Mouse (Mus musculus): Measurements from ENCODE around the gene Tmem218. TPM values are rescaled to one million over a fixed set of nuclear protein-coding genes. Genes with fewer than 3 reads are reported as not detected.
A peak's percentile ranks its signal among the peaks of the same experiment; 100 is the strongest.

Tmem218 gene
- total RNA-seq, 2 experiments from 2014 or later: 8.7 to 9.7 TPM

DNA sequence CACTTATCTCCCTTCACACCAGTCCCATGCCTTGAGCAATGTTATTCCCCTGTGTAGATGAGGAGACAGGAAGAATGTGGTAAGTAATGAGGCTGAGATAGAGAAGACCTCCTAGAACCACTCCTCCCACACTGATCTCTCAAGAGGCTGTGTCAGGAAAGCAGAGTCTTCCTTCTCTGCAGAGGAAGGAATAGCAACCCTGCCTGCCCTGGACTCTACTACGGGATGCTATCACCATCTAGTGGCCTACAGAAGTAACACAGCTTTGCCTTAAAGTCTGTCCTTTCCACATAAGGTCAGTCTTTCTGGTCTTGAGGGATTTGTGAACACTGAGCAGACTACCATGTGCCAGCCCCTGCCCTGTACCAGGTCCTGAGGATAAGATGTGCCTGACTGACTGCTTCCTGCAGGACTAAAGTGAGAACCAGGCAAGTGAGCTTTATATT, 21.9 kb downstream of the Tmem218 start:
- intact Hi-C loops (cut with DNase I): loop anchor here (5.0 kb wide), 3 partner anchors 53 to 338 kb away; no protein-coding TSS in a partner anchor
- DNase-seq (ENCODE audit: extremely low spot score in 1 of 2, low spot score in 2 of 2): peak; percentile 65 to 72

DNA sequence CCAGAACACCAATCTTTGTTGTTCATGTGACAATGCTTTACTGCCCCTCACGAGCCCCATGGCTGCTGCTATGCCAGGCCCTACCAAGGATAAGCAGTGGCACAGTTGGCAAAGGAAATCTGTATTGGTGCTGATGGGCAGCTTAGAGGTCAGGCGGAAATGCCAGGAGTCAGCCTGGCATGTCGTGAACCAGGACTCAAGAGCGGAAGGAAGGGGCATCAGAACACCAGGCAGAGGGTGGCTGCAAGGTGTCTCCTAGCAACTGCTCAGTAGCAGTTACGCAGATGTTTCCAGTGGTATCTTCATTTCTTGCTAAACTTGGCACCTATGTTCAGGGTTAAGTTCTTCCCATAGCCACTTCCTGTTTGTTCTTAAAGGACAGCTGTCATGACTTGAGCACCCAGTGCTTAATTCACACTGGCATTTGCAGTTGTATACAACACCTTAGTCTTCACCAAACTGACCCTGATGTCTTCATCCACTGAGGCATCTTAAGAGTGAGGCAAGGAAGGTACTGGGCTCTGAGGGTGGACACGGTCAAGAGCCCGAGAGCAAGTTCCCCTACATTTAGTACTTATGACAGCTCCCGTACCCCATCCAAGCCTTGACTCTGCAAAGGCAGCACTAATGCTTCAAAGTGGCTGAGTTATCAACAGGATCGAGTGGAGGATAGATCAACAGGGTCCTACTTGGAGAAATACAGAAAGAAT, 22.6 kb downstream of the Tmem218 start:
- intact Hi-C loops (cut with DNase I): loop anchor here (5.0 kb wide), 3 partner anchors 53 to 338 kb away; no protein-coding TSS in a partner anchor

DNA sequence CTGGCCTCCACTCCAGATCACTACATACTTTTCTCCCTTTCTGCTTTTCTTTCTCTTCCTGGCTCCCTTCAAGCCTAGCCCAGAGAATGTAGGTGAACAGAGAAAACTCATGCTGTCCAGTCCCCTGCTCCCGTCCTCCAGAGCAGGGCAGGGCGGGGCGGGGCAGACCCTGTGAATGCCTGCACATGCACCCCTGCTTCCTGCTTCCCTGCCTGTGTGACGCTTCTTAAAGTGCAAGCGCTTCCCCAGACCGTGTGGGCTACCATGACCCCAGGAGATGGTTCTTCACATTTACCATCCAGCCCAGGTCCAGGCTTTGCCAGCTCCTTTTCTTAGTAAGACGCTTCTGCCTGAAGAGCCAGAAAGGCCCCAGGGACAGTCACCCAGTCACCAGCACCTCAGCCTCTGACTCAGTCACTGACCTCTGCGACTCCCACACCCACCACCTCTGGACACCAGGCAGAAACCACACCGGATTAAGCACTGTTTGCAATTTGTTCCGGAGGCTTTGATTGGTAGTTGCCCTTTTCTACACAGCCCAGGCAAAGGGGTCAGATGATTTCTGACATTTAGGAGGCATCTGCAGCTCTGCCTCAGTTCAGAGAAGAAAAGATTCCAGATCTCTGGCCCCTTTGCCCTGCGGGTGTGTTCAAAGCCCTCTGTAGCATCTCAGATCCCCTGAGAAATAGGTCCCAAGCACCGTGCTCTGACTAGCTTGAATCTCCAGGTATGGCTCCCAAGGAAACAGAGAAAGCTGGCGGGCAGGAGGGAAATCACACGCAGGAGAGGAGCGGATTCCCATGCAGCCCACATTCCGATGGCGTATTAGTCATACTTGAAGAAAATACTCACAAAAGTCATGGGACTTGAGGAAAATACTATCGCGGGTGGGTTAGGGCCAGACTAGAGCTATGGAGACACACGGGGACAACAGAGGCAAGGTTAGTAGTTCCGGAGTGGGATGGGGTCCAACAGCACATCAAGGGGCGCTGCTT, 24.5 kb downstream of the Tmem218 start:
- intact Hi-C loops (cut with DNase I): loop anchor here (5.0 kb wide), 3 partner anchors 55 to 340 kb away; no protein-coding TSS in a partner anchor
- DNase-seq (ENCODE audit: extremely low spot score in 1 of 2, low spot score in 2 of 2): no peak

More for the DNA sequence above, 22.6 kb downstream of the Tmem218 start:
- no peak for DNase-seq (ENCODE audit: extremely low spot score in 1 of 2, low spot score in 2 of 2)

DNA sequence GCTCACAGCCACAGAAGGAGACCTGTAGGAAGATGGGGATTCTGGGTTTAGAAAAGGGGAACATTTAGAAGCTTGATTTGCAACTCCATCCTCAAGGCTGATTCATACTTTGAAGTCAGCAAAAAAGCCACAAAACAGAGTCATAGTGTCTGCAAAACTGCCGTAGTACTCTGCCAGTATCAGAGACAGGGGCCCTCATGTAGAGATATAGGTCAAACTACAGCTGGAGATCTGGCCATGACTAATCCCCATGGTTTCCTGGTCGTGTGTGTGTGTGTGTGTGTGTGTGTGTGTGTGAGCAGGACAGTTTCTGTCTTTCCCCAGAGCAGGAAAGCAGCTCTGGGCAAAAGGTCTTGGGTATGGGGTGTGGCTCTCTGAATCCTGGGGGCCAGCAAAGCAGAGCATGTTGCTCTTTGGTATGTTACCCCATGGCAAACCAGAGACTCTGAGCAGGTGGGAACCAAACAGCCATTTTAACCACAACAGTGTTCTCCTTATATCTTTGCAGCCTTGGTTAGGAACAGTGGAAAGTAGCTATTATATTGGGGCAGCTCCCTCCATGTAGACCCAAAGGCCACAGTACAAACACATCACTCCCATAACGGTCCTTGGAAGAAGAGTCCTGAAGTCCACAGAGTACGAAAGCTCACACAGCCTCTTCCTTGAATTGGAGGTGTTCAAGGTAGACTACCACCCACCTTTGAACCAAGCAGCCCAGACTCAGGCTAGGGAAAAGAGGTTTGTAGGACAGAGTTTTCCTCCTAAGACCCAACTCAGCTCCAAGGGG, 28.1 kb downstream of the Tmem218 start:
- DNase-seq (ENCODE audit: extremely low spot score in 1 of 2, low spot score in 2 of 2): no peak
- intact Hi-C loops (cut with DNase I): no loop called here

DNA sequence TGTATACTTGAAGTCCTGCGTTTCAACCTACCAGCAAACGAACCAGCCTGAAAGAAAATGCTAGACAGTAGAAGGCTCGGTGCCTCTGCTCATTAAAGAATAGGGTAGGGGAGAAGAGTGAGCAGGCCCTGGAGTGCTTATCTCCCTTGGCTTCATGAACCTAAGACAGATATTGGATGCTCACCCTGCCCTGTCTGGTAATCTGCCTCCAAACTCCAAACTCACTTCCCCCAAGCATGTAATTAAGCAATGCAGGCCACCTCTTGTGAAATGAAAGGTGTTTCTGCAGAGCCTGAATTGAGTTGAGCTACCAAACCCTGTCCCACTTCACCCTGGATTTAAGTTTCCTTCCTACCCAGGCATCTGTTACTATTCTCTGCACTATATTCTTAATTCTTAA, 34.7 kb downstream of the Tmem218 start:
- DNase-seq (ENCODE audit: extremely low spot score in 1 of 2, low spot score in 2 of 2): no peak
- intact Hi-C loops (cut with DNase I): no loop called here

DNA sequence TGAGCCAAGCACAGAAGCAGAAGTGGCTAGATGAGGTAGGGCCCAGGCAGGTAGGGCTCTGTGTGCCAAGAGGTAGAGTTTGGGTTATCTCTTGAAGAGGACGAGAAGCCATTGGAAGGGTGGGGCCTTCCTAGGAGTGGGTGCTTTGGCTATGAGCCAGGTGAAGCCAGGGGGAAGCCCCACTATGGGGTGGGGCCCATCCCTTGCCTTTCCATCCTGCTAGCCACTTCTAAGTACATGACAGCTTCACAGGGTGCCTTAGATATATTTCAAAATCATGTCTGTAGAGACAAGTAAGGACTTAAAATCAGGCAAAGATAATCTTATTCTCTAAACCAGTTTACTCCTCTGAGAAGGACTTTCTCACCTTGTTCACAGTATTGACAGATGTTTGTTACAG, 36.6 kb downstream of the Tmem218 start:
- intact Hi-C loops (cut with DNase I): no loop called here
- no peak for DNase-seq (ENCODE audit: extremely low spot score in 1 of 2, low spot score in 2 of 2)

DNA sequence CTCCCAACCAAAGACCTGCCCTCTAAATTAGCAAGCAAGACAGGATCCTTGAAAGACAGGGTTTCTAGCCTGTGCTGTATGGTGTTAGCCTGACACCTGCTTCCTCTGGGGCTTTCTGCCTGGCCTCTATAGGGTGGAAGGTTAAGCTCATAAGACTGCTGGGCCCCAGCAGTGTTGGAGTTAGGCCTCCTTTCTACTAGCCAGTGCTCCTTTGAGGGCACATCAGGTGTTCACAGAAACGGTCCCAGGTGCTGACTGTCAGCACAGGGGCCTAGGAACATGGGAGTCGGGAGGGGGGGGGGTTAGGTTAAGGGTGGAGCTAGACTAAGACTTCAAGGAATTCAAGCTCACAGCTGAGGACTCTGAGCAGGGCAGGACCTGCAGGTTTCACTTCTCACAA, 37.4 kb downstream of the Tmem218 start:
- no peak for DNase-seq (ENCODE audit: extremely low spot score in 1 of 2, low spot score in 2 of 2)
- intact Hi-C loops (cut with DNase I): no loop called here

DNA sequence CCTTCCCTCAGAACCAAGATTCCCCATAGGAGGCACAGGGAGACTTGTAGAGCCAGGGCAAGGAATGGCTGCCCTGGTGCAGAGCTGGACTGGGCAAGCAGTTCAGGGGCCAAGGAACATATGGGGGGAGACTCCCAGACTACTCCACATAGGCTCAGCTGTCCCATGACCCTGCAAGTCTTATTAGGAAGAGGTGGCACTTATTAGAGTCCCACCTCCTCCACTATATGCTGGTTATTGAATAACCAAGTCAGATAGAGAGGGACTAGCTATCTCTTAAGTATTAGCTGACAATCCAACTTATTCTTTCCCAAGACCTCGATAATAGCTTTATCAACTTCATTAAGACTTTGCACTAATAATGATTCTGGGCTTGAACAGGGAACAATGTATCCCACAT, 37.8 kb downstream of the Tmem218 start:
- intact Hi-C loops (cut with DNase I): no loop called here
- no peak for DNase-seq (ENCODE audit: extremely low spot score in 1 of 2, low spot score in 2 of 2)

DNA sequence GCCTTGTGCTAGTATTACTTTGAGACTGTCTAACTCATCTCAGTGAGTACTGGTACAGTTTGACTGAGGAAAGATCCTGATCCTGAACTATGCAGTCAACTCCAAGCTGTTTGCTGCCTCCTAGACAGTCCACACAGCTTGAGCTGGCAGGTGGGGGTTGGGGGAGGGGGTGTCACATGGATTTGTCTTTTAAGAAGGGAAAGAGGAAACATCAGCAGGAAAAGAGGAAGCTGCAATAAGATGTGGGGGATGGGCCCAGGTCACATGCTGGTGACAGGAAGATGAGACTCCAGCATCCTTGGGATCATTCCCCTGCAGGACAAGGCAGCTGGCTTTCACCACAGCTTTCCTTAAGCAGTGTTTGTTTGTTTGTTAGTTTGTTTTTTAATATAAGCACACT, 39.4 kb downstream of the Tmem218 start:
- DNase-seq (ENCODE audit: extremely low spot score in 1 of 2, low spot score in 2 of 2): peak; percentile 37 to 74
- intact Hi-C loops (cut with DNase I): no loop called here

DNA sequence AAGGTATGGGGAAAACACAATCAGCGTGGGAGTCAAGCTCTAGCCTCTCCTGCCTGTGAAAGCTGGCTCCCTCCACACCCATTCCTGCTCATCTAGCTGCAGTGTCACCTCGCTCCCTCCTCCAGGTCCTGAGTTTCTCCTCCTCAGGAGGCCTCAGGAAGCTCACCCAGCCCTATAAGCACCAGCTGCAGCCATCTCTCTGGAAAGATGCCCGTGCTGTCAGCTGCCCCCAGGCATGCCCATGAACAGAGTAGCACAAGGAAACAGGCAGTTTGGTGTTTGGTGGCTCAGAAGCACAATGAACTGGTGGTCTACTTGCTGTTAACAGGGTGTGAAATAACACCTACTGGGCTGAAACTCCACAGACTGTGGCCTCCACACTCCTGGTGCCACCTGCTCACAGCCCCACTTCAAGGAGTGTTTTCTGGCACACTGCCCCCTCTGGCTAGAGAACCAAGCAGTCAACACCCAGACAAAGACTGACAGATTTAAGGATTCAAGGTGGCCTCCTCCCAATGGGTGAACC, 40.4 kb downstream of the Tmem218 start:
- no peak for DNase-seq (ENCODE audit: extremely low spot score in 1 of 2, low spot score in 2 of 2)
- intact Hi-C loops (cut with DNase I): no loop called here

DNA sequence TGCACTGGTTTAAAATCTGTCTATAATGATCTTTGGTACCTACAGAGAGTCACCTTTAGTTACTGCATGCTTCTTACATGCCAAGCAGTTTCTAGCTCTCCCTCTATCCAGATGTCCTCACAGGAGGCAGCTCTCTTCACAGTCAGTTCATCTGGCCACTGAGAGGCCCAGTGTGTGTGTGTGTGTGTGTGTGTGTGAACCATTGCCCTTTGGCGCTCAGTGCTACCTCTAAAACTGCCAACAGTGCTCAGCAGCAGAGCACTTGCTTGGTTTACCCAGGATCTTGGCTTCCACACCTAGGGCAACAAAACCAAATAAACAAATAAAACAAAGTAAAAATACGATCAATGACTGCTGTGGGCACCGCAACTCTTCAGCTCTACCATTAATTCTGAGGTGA, 42.0 kb downstream of the Tmem218 start:
- no peak for DNase-seq (ENCODE audit: extremely low spot score in 1 of 2, low spot score in 2 of 2)
- intact Hi-C loops (cut with DNase I): no loop called here

DNA sequence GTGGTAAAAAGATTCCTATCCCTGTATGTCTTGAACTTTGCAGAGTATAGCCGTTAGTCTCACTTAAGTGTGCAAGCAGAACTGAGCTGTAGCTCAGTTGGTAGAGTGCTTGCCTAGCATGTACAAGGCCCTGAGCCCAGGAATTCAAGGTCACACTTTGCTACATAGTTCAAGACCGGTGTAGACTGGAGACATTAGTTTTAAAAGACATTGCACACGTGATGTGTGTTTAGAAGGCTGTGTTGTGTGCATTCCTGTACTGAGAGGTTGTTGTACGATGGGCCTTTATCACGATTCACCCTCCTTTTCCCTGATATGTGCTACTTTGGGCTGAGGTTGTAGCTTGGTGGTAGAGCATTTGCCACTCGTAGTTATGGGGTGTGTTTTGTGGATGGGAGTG, 42.6 kb downstream of the Tmem218 start:
- intact Hi-C loops (cut with DNase I): no loop called here
- DNase-seq (ENCODE audit: extremely low spot score in 1 of 2, low spot score in 2 of 2): no peak

DNA sequence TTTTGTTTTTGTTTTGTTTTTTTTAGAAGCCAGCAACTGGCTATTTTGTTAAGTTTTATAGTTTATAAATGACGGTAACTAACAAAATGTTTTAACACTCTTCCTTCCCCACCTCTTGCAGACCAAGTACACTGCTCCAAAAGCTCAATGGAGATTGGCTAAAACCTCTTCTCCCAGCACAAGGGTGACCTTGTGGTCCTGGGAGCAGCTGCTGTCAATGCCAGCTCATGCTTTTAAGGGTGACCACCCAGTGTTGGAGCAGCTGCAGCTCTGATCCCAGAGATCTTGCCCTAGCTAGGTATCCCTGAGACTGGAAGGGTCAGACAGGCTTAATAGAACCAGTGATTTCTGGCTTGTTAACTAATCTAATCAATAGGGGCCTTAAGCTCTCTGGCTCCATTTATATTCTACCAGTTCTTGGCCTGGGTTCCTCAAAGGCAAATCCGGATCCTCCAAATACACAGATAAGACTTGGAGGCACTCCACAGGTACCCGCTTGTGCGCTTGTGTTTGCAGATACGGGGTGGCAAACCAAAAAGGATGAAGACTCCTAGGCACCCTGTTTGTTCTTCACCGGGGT, 46.6 kb downstream of the Tmem218 start:
- DNase-seq (ENCODE audit: extremely low spot score in 1 of 2, low spot score in 2 of 2): no peak
- intact Hi-C loops (cut with DNase I): loop anchor here (5.0 kb wide), 1 partner anchor 68 kb away; no protein-coding TSS in a partner anchor

DNA sequence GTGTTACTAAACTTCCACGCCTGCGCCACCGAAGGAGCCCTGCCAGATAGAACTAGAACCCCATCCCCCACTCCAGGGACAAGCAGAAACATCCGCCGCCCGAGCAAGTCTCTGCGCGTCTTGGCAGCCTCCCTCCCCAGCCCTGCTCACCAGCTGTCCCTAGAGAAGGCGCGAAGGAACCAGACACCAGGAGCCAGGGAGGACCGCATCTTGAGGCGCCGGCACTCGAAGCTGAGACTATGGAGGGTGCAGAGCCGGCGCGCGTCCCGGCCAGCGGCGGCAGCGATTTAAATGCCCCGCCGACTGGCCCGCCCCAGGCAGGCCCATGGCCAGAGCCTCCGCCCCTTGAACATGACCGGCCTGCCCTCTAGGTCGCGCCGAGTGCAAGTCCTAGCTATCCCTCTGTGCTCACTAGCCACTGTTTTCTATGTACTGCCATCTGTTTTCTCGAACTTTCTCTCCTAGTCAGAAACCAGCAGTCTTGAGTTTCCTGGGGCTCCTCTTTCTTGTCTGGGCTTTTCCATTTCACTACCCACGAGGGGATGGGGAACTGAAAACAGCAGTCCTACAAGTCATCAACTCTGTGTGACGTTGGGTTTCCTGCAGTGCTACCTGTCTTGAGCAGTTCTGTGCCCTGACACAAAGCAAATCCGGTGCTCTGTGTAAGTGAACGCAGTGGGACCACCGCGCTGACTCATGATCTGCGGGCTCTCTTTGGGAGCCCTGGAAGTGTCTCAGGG, 47.3 kb downstream of the Tmem218 start, which contains the start of gene Slc37a2:
Gene Slc37a2, minus strand, starts transcription at position 590 of the 740 bp plus-strand sequence.
- DNase-seq (ENCODE audit: extremely low spot score in 1 of 2, low spot score in 2 of 2): peak; percentile 81 to 86
- intact Hi-C loops (cut with DNase I): loop anchor here (5.0 kb wide), 1 partner anchor 67 kb away; no protein-coding TSS in a partner anchor

DNA sequence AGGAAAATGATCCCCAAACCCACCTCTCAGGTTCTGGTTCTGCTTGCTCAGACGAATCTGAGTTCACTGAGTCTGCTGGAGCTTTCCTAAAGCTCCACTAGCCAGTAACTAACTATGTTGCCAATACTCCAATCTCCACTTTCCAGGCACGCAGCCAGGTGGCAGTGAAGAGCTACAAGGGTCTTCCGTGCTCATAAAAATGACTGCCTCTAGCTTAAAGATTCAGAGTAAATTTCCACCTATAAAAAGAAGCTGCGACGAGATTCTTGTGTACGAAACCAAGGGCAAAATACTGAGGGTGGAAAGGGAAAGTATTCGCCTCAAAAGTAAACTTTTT, 47.8 kb downstream of the Tmem218 start:
- peak; percentile 64 to 78 for DNase-seq (ENCODE audit: extremely low spot score in 1 of 2, low spot score in 2 of 2)
- intact Hi-C loops (cut with DNase I): loop anchor here (5.0 kb wide), 1 partner anchor 66 kb away; no protein-coding TSS in a partner anchor

DNA sequence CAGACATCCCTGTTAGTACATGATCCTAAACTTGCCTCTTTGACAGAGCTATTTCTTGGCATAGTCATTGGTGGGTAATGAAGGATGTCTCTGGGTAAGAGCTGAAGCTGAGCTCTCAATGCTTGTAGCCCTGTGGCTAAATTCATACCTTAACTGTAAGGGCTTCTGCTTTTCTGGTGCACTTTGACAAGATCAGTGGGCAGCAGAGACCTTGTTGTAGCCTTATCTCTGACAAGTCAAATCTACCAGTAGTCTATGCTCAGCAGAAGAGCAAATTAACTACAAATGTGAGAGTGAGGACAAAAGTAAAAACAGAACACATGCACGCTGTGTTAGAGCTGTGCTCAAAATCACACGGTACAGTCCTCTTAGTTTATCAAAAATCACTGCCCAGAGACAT, 58.6 kb downstream of the Tmem218 start:
- DNase-seq (ENCODE audit: extremely low spot score in 1 of 2, low spot score in 2 of 2): no peak
- intact Hi-C loops (cut with DNase I): no loop called here
